Mouse (Mus musculus): ENCODE data around the gene Mutyh.
"Not testable (repeated sequence)": the region's sequence is repeated elsewhere in the genome, so short reads cannot be mapped to it uniquely, and the experiment has no call there.

The Mutyh gene

DNA sequence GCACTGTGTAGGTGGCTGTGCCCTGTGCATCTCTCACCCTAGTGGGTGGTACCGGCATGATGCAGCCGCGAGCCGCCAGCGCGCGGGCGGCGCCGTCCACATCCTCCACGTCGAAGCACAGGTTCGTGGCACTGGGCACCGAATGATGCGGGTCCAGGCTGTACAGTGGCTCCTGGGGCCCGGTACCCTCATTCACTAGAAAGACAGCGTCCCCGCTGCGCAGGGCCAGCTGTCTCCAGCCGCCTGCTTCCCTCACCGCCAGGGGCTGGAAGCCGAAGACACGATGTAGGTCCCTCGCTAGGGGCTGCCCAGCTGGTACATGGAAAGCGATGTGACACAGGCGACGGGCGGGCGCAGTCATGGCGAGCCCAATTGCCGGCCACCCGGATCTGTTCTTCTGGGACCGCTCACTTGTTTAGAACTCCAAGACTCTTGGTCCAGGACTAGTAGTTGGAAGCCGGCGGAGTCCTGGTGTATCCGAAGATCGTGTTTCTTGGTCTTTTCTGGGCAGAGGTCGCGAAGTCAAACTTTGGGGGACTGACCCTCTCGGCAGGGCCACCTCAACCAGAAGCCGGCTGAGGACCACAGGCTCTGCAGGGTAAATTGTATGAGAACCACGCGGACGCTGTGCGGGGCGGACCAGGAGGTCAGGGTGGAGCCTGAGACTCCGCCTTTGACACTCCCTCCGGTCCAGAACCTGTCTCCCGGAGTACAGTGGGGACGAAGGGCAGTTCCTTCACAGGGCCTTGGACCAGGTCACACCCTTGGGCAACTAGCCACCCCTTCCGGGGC, 13.6 kb downstream of the Mutyh start:
- DNase-seq (ENCODE audit: low spot score in 2 of 2): peak; percentile 60 to 82

DNA sequence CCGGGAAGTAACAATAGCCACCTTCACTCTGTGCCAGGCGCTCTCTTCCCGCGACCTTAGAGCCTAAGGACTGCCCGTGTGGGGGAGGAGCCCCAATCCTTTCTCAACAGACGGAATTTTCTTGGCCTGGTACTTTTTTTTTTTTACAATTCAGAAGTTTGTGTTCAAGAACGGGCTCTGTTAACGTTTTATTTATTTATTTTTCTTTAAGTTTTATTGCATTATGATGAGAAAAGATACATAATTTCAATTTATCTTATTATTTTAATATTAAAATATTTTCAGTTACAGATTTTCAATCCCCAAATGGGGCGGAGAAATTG, 14.1 kb downstream of the Mutyh start, which contains the start of gene Hpdl:
Gene Hpdl (minus strand): TSS at position 14 of the 323 bp plus-strand sequence.
- no peak for DNase-seq (ENCODE audit: low spot score in 2 of 2)

DNA sequence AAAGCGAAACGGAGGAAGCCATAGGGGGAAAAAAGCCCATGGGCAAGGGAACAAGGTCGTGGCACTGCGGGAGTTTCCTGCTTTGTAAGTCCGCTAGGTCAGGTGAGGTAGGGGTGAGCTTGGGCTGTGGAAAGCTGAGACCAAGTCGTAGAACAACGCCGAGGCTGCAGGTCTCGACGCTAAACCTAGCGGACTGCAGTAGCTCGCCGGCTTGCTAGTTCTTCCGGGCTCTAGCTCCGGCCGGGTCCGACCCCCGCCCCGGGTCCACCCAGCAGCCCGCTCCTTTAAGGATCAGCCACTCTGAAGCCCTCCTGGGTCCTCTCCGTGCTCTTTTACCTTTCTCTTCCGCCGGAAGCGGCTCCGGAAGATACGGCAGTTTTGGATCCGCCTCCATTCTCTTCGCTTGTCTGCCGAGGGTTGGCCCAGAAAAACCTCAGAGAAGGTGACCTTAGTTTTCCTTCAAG, 17.1 kb downstream of the Mutyh start:
- DNase-seq (ENCODE audit: low spot score in 2 of 2): peak; percentile 58 to 60

DNA sequence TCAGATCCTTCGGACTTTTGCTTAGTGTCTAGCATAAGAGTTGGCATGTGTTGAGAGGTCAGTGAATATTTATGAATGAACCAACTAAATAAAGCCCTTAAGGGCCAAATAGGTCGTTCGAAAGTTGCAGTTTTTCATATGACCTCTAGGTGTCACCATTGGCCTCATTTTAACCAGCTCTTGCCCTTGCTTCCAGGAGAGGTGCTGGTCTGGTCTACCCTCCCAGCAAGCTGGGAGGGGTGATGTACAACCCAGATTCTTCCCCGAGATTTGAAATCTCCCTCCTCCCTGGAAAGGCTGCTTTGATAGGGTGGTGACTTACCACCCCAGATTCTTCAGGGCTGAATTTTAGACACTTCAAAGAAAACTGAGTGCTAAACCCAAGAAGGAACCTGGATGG, 20.3 kb downstream of the Mutyh start:
- no peak for DNase-seq (ENCODE audit: low spot score in 2 of 2)

DNA sequence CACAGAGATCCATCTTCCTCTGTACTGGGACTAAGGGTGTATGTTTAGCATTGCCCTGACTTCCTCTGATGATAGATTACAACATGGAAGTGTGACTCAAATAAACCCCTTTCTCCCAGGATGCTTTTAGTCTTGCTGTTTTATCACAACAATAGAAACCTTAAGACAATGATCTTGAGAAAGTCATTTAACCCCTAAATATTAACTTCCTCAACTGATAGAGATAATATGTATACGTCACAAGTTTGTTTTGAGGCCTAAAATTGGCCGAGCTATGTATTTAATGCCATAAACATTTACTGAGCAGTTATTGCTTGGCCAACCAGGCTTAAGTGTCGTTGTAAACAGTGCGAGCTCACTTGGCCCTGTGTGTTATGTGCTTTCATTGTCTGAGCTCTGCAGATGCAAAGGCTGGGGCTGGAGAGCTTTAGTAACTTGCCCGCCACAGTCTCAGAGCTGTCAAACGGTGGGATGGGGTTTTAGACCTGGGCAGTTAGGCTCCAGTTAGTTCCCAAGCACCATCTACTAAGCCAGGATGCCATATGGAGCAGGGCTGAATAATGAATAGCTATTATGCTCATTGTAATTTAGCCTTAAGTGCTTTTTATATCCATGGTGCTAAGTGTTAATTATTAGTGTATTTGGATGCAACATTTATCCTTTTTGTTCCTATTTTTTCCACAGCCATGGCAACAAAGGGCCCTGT, 22.0 kb downstream of the Mutyh start:
- no peak for DNase-seq (ENCODE audit: low spot score in 2 of 2)

DNA sequence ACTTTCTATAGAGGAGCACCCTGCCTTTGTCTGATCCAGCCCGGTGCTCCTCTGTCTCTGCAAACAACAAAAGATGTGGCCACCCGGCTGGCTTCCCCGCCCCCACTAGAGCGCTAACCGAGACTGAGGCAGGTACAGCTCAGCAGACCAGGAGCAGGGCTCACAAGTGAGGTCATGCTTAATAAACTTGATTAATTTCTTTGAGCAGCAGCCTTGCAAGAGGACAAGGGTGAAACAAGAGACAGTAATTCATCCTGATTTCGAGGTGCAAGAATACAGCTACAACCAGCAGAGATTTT, 22.5 kb downstream of the Mutyh start:
- no peak for DNase-seq (ENCODE audit: low spot score in 2 of 2)

DNA sequence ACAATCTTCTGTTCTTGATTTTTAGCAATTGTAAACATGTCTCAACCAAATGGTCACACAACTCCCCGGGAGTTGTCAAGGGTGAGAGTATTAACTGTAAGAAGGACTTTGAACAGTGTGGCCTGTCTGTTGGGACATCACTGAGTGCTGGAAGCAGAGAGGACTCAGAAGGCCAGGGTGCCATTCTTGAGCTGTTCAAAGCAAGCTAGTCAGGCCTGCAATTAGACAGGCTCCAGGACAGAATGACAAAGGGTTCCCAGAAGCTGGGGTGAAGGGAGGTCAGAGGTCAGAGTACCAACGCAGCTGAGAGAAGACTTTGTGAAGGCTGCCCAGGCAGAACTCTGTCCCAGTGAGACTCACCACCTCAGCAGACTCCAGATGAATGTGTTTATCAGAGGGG, 31.5 kb downstream of the Mutyh start:
- DNase-seq (ENCODE audit: low spot score in 2 of 2): no peak

DNA sequence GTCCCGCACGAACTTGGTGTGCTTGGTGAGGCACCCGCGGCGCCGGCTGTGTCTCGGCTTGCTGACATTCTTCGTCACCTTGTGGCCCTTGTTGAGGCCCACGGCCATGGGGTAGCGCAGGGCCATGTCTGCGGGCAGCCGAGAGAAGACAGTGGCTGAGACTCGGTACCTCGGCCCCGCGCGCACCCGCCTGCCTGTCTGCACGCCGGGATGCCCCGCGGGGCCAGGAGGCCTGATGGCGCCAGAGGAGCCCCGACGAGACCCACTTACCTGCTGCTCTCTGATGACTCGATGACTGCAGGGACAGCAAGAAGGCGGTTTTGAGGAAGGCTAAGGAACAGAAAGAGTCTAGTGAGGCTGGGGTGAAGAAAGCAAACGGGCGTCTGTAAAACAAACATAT, 32.6 kb downstream of the Mutyh start:
- not testable (repeated sequence) for DNase-seq (ENCODE audit: low spot score in 2 of 2)

DNA sequence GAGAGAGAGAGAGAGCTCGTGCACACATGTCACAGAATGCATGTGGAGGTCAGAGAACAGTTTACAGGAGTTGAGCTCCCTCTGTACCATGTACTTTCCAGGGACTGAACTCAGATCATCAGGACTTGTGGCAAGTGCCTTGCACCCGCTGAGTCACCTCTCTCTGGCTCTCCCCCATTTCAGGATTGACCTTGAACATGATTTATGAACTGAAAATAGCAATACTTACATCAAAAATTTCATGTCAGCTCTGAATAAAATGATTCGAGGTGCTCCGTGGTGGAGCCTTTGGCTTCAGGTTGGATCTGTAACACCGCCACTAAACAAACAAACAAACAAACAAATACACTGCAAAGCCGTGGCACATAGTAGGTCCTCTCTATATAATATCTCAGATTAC, 33.3 kb downstream of the Mutyh start:
- DNase-seq (ENCODE audit: low spot score in 2 of 2): no peak

DNA sequence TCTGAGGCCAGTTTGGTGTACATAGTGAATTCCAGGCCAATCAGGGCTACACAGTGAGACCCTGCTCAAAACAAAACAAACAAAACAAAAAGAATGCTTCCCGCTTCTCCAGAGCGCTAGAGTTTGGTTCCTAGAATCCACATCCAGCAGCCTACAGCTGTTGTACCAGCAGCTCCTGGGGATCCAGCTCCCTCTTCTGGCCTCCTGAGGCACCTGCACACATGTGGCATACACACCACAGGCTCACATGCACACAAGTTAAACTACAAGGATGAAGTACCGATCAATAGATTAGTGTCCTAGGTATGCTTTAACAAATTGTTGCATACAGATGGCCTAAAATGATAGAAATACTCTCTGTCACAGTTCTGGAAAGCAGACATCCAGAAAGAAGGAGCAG, 36.8 kb downstream of the Mutyh start:
- DNase-seq (ENCODE audit: low spot score in 2 of 2): no peak

DNA sequence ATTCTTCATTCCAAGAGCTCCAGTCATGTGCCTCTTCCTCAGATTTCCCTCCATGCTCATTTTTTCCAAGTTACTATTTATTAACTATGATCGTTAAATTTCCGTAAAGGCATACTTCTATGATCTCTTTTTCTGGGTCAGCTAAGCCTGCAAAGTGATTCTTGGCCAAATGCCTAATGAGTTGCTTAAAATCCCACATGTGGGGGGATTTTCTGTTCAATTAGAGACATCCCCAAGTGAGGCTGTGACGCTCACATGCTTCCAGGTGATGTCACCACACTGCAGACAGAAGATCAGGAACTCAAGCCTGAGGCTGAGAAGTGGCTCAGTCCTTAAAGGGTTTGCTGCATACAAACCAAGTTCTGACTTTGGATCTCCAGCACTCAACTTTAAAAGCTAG, 42.4 kb downstream of the Mutyh start:
- DNase-seq (ENCODE audit: low spot score in 2 of 2): no peak

DNA sequence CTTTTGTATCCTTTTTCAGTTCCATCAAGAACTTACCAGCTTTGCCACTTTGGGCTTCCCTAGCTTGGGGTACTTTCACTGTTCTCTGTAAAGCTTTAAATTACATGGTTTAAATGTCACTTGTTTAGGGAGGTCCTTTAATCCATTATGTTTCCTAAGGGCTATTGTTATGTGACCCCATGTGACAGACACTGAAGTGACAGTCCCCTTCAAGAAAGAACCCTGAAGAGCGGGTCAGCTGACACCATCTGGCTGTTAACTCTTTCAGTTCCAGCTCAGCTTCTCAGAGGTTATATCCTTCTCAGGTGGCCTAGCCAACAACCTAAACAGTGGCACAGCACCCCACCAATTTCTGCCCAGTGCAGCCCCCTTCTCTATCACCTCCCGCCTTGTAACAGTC, 46.8 kb downstream of the Mutyh start:
- no peak for DNase-seq (ENCODE audit: low spot score in 2 of 2)

DNA sequence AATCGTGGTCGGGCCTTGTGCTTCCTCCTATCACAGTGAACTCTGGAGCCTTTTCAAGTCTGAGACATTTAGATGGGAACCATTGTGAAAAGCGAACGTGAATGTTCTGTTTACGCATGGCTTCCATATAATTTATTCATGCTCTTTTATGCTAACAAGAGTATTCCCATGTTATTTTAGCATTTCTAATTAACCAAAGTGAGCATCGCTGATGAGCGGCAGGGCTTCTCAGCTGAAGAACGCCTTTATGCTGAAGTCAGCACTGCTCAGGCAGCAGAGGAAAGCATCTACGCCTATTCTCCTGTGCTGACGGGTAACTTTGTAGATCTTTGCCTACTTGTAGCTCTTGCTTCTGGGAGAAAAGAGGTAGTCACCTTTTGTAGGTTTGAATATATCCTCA, 49.7 kb downstream of the Mutyh start:
- DNase-seq (ENCODE audit: low spot score in 2 of 2): no peak

DNA sequence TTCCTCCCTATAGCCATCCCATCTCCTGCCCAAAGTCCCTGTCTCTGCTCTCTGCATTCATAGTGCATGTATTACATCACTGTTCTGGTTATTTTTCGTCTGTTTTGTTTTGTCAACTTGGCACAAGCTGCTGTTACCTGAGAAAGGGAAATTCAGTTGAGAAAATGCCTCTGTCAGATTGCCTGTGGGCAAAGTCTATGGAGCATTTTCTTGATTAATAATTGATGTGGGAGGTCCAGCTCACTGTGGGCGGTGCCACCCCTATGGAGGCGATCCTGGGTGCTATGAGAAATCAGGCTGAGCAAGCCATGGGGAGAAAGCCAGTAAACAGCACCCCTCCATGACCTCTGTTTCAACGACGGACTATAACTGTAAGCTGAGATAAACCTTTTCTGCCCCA, 52.2 kb downstream of the Mutyh start:
- no peak for DNase-seq (ENCODE audit: low spot score in 2 of 2)

DNA sequence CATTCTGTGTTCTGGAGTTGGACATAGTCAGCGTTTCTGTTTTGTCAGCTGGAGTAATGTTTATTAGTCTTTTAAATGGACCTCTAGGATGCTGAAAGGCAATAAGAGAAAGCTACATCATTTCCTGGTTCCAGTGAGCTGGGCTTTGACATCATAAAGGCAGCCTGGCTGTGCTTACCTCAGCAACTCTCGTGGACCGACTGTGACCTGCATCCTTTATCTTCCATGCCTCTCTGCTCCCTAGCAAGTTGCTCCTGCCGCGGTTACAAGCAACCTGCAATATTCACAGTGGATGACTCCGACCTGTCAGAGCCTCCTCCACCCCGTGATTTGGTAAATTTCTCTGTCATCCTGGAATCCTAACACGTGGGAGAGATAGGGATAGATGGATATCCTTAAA, 54.5 kb downstream of the Mutyh start:
- DNase-seq (ENCODE audit: low spot score in 2 of 2): no peak
